Mouse (Mus musculus) lung, embryonic 15.5 days (tissue): ENCODE results near the gene Mpo. TPM values are rescaled to one million over a fixed set of nuclear protein-coding genes. Genes with fewer than 3 reads are reported as not detected.

ENCODE experiments used
- ATAC-seq: fragments of 200-750 bp; cut with Nextera tagmentation; 2 replicates; pipeline ENCODE4 v1.8.0; 2017; ENCODE audit warnings: moderate number of reproducible peaks, borderline replicate concordance; ENCODE audit not compliant: low FRiP score, low TSS enrichment; ENCODE audit errors: extremely low read depth
- H3K27ac ChIP-seq: fragments of 300-500 bp; sonication (generic); 2 replicates; pipeline ENCODE4 v1.5.1; 2015; ENCODE audit warnings: moderate library complexity, mild to moderate bottlenecking, inconsistent platforms
- H3K27me3 ChIP-seq: fragments of 300-500 bp; sonication (generic); 2 replicates; pipeline ENCODE4 v1.6.1; 2015; ENCODE audit warnings: inconsistent platforms
- H3K36me3 ChIP-seq: fragments of 300-500 bp; sonication (generic); 2 replicates; pipeline ENCODE4 v1.6.1; 2015; ENCODE audit warnings: inconsistent platforms
- H3K4me1 ChIP-seq: fragments of 300-500 bp; sonication (generic); 2 replicates; pipeline ENCODE4 v1.6.1; 2015; ENCODE audit warnings: inconsistent platforms
- H3K4me2 ChIP-seq: fragments of 300-500 bp; sonication (generic); 2 replicates; pipeline ENCODE4 v1.6.1; 2015; ENCODE audit warnings: inconsistent platforms, mild to moderate bottlenecking, moderate library complexity
- H3K4me3 ChIP-seq: fragments of 300-500 bp; sonication (generic); 2 replicates; pipeline ENCODE4 v1.5.1; 2015; ENCODE audit warnings: mild to moderate bottlenecking, inconsistent platforms
- H3K9ac ChIP-seq: fragments of 300-500 bp; sonication (generic); 2 replicates; pipeline ENCODE4 v1.6.1; 2015; ENCODE audit warnings: inconsistent platforms
- H3K9me3 ChIP-seq: fragments of 300-500 bp; sonication (generic); 2 replicates; pipeline ENCODE4 v1.6.1; 2016; ENCODE audit warnings: inconsistent platforms
- WGBS: fragments of 180-500 bp; shearing (Covaris S2); methylation state at CpG from one replicate; pipeline ENCODE4 v1.1.7; 2015; 5-methylcytosine and 5-hydroxymethylcytosine counted together
- polyA plus RNA-seq: library from polyadenylated mRNA; unstranded; fragments of >200 nt; fragmentation: Nextera tagmentation; extraction: Ambion mirVana; gene quantifications from 2 replicates; pipeline ENCODE4 v1.2.1, GENCODE M21; 2015

The Mpo gene
- polyA plus RNA-seq, 1 experiment from 2014 or later, result 0.71 TPM

DNA sequence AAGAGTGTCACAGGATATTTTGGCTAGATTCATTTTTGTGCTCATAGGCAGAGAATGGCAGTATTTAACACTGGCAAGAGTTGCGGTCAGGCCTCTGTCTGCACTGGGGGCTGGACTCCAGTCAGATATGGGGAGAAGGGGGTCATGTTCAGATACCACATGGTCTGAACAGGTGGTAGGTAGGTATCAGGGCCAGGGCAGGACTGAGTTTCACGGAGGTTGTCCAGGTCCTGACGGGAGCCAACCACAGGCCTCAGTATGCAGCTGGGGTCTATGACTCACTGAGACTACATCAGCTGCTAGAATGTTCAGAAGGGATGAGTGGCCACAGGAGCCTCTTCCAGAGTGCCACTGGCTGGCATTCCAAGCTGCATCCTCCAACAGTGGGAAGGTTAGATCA lies 21.0 kb upstream of the Mpo start:
- H3K36me3 ChIP-seq, result no peaks in the 10 kb centered on the region
- no peaks in the 10 kb centered on the region for H3K27me3 ChIP-seq
- H3K4me1 ChIP-seq, result no peaks in the 10 kb centered on the region
- ATAC-seq, result no peak
- H3K9ac ChIP-seq, result no peak overlapping the region
- H3K9me3 ChIP-seq, result no peaks in the 10 kb centered on the region
- H3K4me2 ChIP-seq, result no peak overlapping the region
- WGBS, result 78% methylated on average over 3 of the region's 3 CpGs
- H3K4me3 ChIP-seq, result no peak overlapping the region
- no peak overlapping the region for H3K27ac ChIP-seq

DNA sequence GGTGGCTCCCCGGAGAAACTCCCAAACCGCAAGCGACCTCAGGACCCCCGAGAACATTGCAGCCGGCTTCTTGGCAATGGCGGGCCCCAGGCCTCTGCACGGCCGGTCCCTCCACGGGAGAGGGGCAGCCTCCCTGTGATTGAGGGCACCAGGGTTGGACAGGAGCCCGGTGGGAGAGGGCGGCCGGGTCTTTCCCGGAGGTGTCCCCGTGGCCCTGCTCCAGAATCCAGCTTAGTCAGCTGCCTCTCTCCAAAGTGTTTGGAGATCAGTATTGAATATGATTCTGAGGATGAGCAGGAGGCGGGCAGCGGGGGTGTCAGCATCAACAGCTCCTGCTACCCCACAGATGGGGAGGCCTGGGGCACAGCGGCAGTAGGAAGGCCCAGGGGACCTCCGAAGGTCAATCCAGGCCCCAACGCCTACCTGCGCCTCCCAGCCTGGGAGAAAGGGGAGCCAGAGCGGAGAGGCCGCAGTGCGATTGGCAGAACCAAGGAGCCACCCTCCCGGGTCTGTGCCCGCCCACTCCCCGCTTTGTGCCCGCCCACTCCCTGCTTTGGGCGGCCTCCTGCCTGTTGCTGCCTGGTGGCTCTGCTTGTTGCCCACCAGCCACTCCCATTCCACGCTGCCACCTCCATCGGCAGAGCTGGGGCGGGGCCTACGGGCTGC lies 15.1 kb upstream of the Mpo start:
- peak overlapping the region; percentile 30 for H3K9ac ChIP-seq
- H3K4me2 ChIP-seq, result peak overlapping the region; percentile 68
- H3K4me3 ChIP-seq, result peak overlapping the region; percentile 35
- WGBS, result 5% methylated on average over 32 of the region's 32 CpGs
- H3K27ac ChIP-seq, result no peak overlapping the region
- peak; percentile 88 for ATAC-seq
- no peaks in the 10 kb centered on the region for H3K27me3 ChIP-seq
- no peaks in the 10 kb centered on the region for H3K9me3 ChIP-seq
- H3K4me1 ChIP-seq, result peaks cover 12% of the 10 kb centered on the region
- no peaks in the 10 kb centered on the region for H3K36me3 ChIP-seq

DNA sequence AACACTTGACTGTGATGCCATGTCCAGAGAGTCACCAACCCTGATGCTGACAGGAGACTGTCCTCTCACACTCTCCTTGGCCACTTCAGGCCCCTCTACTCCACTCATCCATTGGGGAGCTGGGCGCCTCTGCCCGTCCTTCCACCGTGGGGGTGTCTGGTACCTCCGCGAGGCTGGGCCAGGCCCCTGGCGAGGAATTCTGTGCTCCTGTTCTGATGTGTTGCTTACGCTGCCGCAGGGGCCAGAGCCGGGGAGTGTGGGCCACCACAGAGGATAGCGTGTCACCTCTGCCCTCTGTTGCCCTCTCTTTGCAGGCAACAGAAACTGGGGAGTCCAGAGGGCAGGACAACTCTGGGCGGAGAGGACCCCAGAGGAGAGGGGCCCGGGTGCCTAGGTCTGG lies 14.5 kb upstream of the Mpo start:
- H3K27me3 ChIP-seq, result no peaks in the 10 kb centered on the region
- 36% methylated on average over 12 of the region's 12 CpGs for WGBS
- H3K4me1 ChIP-seq, result peaks cover 12% of the 10 kb centered on the region
- ATAC-seq, result peak; percentile 17; the same call in 1 of the 2 replicates
- H3K9me3 ChIP-seq, result no peaks in the 10 kb centered on the region
- peak overlapping the region; percentile 68 for H3K4me2 ChIP-seq
- H3K36me3 ChIP-seq, result no peaks in the 10 kb centered on the region
- H3K27ac ChIP-seq, result no peak overlapping the region
- peak overlapping the region; percentile 35 for H3K4me3 ChIP-seq
- no peak overlapping the region for H3K9ac ChIP-seq

GRCm38 (mm10) chr11:87779392-87779791 lies 14.0 kb upstream of the Mpo start:
- no peaks in the 10 kb centered on the region for H3K27me3 ChIP-seq
- H3K4me1 ChIP-seq, result peaks cover 12% of the 10 kb centered on the region
- 75% methylated on average over 4 of the region's 4 CpGs for WGBS
- no peak overlapping the region for H3K27ac ChIP-seq
- H3K9ac ChIP-seq, result no peak overlapping the region
- H3K36me3 ChIP-seq, result no peaks in the 10 kb centered on the region
- no peak overlapping the region for H3K4me3 ChIP-seq
- no peaks in the 10 kb centered on the region for H3K9me3 ChIP-seq
- no peak for ATAC-seq
- no peak overlapping the region for H3K4me2 ChIP-seq

DNA sequence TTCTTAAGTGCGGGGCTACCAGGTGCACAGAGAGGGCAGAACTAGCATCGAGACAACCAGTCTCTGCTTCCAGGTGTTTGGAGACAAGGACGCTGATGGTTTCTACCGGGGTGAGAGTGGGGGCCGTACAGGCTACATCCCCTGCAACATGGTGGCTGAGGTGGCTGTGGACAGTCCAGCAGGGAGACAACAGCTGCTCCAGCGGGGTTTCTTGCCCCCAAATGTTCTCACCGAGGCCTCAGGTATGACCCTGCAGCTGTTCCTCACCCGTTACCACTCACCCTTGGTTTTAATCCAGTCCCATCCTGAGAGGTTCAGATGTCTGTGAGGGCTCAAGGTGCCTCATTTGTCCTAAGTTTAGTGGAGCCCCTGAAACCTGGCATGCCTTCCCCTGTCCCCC lies 13.3 kb upstream of the Mpo start:
- Histone ChIP-seq H3K9me3 (no peaks in the 10 kb centered on the region), H3K4me2 (no peak overlapping the region), H3K9ac (no peak overlapping the region), H3K4me3 (no peak overlapping the region), H3K27ac (no peak overlapping the region), H3K27me3 (no peaks in the 10 kb centered on the region), H3K36me3 (no peaks in the 10 kb centered on the region), H3K4me1 (peaks cover 12% of the 10 kb centered on the region)
- 66% methylated on average over 8 of the region's 8 CpGs for WGBS
- ATAC-seq, result no peak

DNA sequence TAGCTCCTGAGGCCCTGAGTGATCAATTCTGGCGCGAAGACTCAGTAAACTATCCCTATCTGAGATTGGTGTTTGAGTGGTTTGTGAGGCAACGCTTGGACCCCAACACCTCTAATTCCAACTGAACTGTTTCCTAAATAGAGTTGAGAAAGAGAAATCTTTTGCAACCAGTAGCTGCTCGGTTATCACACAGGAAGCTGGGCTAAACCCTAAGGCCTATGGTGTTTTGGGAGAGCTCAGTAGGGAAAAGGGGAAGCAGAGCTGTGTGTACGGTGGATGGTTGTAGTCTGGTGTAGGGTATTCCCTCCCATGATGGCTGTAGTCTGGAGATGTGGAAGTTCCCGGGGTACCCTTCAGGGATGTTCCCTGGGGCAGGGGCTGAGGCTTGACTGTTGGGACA lies 3.3 kb upstream of the Mpo start:
- H3K9me3 ChIP-seq, result no peaks in the 10 kb centered on the region
- H3K4me2 ChIP-seq, result no peak overlapping the region
- no peaks in the 10 kb centered on the region for H3K4me1 ChIP-seq
- WGBS, result 81% methylated on average over 6 of the region's 6 CpGs
- no peak overlapping the region for H3K4me3 ChIP-seq
- H3K9ac ChIP-seq, result no peak overlapping the region
- H3K36me3 ChIP-seq, result no peaks in the 10 kb centered on the region
- no peak overlapping the region for H3K27ac ChIP-seq
- no peak for ATAC-seq
- H3K27me3 ChIP-seq, result no peaks in the 10 kb centered on the region

- no peak overlapping the region for H3K4me2 ChIP-seq
- WGBS, result 78% methylated on average over 22 of the region's 22 CpGs
- H3K27ac ChIP-seq, result no peak overlapping the region
- H3K4me1 ChIP-seq, result no peaks in the 10 kb centered on the region
- no peaks in the 10 kb centered on the region for H3K36me3 ChIP-seq
- no peak overlapping the region for H3K4me3 ChIP-seq
- H3K9me3 ChIP-seq, result no peaks in the 10 kb centered on the region
- no peaks in the 10 kb centered on the region for H3K27me3 ChIP-seq
- no peak overlapping the region for H3K9ac ChIP-seq
- no peak for ATAC-seq
These were observed 8.4 kb downstream of the Mpo start for GRCm38 (mm10) chr11:87801711-87802275.

- Histone ChIP-seq H3K4me1 (no peaks in the 10 kb centered on the region), H3K27ac (no peak overlapping the region), H3K9ac (no peak overlapping the region), H3K4me3 (no peak overlapping the region), H3K4me2 (no peak overlapping the region), H3K27me3 (no peaks in the 10 kb centered on the region), H3K9me3 (no peaks in the 10 kb centered on the region), H3K36me3 (no peaks in the 10 kb centered on the region)
- no peak for ATAC-seq
- 47% methylated on average over 14 of the region's 14 CpGs for WGBS
These were observed 9.2 kb downstream of the Mpo start for GRCm38 (mm10) chr11:87802621-87803020.

DNA sequence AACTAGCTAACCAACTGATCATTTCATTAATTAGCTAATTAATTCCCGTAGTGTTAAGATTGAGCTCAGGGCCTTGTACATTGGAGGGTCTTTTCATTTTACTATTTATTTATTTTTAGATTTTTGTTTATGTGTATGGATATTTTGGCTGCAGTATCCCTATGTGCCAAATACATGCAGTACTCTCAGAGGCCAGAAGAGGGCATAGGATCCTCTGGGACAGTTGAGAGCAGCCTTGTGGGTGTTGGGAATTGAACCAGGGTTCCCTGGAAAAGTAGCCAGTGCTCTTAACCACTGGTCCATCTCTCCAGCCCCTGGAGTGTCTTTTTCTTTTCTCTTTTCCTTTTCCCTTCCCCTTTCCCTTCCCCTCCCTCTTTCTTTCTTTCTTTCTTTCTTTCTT lies 12.1 kb downstream of the Mpo start:
- H3K9me3 ChIP-seq, result no peaks in the 10 kb centered on the region
- H3K27me3 ChIP-seq, result no peaks in the 10 kb centered on the region
- ATAC-seq, result no peak
- no peaks in the 10 kb centered on the region for H3K4me1 ChIP-seq
- H3K4me3 ChIP-seq, result no peak overlapping the region
- H3K9ac ChIP-seq, result no peak overlapping the region
- H3K4me2 ChIP-seq, result no peak overlapping the region
- 52% methylated on average over 1 of the region's 1 CpGs for WGBS
- H3K27ac ChIP-seq, result no peak overlapping the region
- H3K36me3 ChIP-seq, result no peaks in the 10 kb centered on the region

- WGBS, result 69% methylated on average over 6 of the region's 6 CpGs
- Histone ChIP-seq H3K4me3 (no peak overlapping the region), H3K9ac (no peak overlapping the region), H3K27ac (no peak overlapping the region), H3K4me2 (no peak overlapping the region), H3K36me3 (no peaks in the 10 kb centered on the region), H3K27me3 (no peaks in the 10 kb centered on the region), H3K4me1 (no peaks in the 10 kb centered on the region), H3K9me3 (no peaks in the 10 kb centered on the region)
- no peak for ATAC-seq
These were observed 14.1 kb downstream of the Mpo start for GRCm38 (mm10) chr11:87807433-87807832.

DNA sequence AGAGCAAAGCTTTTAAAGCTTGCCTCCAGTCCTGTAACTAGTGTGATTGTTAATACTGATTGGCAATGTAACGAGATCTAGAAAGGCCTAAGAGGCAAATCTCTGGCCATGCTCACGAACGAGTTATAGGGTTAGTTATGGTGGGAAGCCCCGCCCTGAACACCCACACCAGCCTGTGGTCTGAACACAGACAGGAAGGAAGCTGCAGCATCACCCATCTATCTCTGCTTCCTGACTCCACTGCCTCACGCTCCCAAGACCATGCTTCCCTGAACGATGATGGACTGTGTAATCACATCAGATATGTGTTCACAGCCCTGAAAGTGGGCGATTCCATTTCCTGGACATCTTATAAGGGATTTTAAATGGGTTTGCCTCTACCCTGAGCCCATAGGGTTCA lies 14.9 kb downstream of the Mpo start:
- H3K27me3 ChIP-seq, result no peaks in the 10 kb centered on the region
- H3K27ac ChIP-seq, result no peak overlapping the region
- H3K36me3 ChIP-seq, result no peaks in the 10 kb centered on the region
- H3K9me3 ChIP-seq, result no peaks in the 10 kb centered on the region
- no peak overlapping the region for H3K9ac ChIP-seq
- H3K4me2 ChIP-seq, result no peak overlapping the region
- WGBS, result 67% methylated on average over 7 of the region's 7 CpGs
- no peak for ATAC-seq
- no peak overlapping the region for H3K4me3 ChIP-seq
- no peaks in the 10 kb centered on the region for H3K4me1 ChIP-seq

DNA sequence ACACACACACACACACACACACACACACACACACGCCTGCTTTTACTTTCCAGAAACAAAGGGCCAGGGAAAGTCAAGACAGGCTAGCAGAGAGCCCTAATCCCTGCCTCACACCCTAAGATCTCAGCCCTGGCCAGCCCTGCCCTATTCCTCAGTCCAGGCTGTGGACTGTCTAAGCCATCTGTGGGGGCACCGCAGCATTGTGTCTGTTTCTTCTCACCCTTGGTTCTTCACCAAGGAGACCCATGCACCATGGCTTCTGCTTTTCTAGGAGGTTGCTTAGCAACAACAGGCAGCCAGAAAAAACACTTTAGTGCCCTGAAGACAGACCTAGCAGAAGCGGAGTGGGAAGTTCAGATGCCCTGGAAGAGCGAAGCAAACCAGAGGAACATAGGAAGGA lies 18.0 kb downstream of the Mpo start:
- Histone ChIP-seq H3K9ac (no peak overlapping the region), H3K27me3 (peaks cover 9% of the 10 kb centered on the region), H3K9me3 (no peaks in the 10 kb centered on the region), H3K4me1 (no peaks in the 10 kb centered on the region), H3K4me3 (no peak overlapping the region), H3K4me2 (no peak overlapping the region), H3K36me3 (no peaks in the 10 kb centered on the region), H3K27ac (no peak overlapping the region)
- WGBS, result 65% methylated on average over 4 of the region's 4 CpGs
- ATAC-seq, result no peak
